12 mouse cellular contexts compared by ENCODE assay signal in genomic region chr7:141612371-141612760, GRCm38 (mm10). TPM values are rescaled to one million over a fixed set of nuclear protein-coding genes. Genes with fewer than 3 reads are reported as not detected.
DNase-seq lines count a peak whose midpoint lies in the region; ATAC-seq and TF ChIP-seq lines count a peak whose summit lies in the region.
"Had no signal": no experiment of that assay in that cellular context is flagged by ENCODE, and none has a peak within 500 bp of the region (broad histone marks: within the 10 kb centered on the region; RNA-seq: fewer than 3 reads in every experiment).

No protein-coding gene starts in this region.

- no peak overlapping the region for H3K9ac ChIP-seq in kidney, embryonic 14.5 days (ENCODE audit: low read depth, low read length)
- H3K9ac ChIP-seq in midbrain, embryonic 14.5 days (replicated peaks; ENCODE audit: low read length) = no peak overlapping the region
- H3K9ac ChIP-seq: limb, embryonic 15.5 days had no signal

- peak; percentile 60 for DNase-seq in cerebellum, adult 11-12 months
- DNase-seq in cerebellum, postnatal 4 days (ENCODE audit: low spot score in 2 of 2) = no peak
- DNase-seq in kidney, adult 2 months = no peak
- no peak for DNase-seq in testis, postnatal 14 days (ENCODE audit: low spot score)
- no peak for DNase-seq in spleen, postnatal 14 days (ENCODE audit: low spot score in 2 of 2)
- no peak for DNase-seq in midbrain, embryonic 14.5 days
- DNase-seq: embryo, embryonic 11 days; spleen, adult 18-20 months; thymus, postnatal 14 days had no signal

- H3K27me3 ChIP-seq in kidney, adult 2 months (replicated peaks; ENCODE audit: control insufficient read depth, insufficient read depth, low read length) = no peaks in the 10 kb centered on the region
- no peaks in the 10 kb centered on the region for H3K27me3 ChIP-seq in kidney, embryonic 14.5 days (ENCODE audit: control insufficient read depth, insufficient read depth, low read length)
- H3K27me3 ChIP-seq in testis, adult 2 months (ENCODE audit: control insufficient read depth, insufficient read depth, low read length) = no peaks in the 10 kb centered on the region
- no peaks in the 10 kb centered on the region for H3K27me3 ChIP-seq in midbrain, embryonic 14.5 days (ENCODE audit: control insufficient read depth, insufficient read depth, low read length)
- H3K27me3 ChIP-seq: limb, embryonic 15.5 days had no signal

- peaks cover 44% of the 10 kb centered on the region for H3K4me1 ChIP-seq in kidney, adult 2 months (ENCODE audit: control insufficient read depth, insufficient read depth, low read length)
- H3K4me1 ChIP-seq in kidney, embryonic 14.5 days (ENCODE audit: control insufficient read depth, insufficient read depth, low read length) = peaks cover 7% of the 10 kb centered on the region; the same call in 1 of the 2 replicates
- H3K4me1 ChIP-seq in testis, adult 2 months (ENCODE audit: control insufficient read depth, insufficient read depth, low read length) = peaks cover 5% of the 10 kb centered on the region; the same call in 1 of the 2 replicates
- no peaks in the 10 kb centered on the region for H3K4me1 ChIP-seq in midbrain, embryonic 14.5 days (ENCODE audit: control insufficient read depth, insufficient read depth, low read length)

- WGBS in kidney, adult 2 months = 63% methylated on average over 18 of the region's 18 CpGs
- WGBS in kidney, embryonic 14.5 days = 76% methylated on average over 18 of the region's 18 CpGs
- 94% methylated on average over 18 of the region's 18 CpGs for WGBS in midbrain, embryonic 14.5 days

- ATAC-seq in kidney, embryonic 14.5 days (ENCODE audit: low FRiP score, low TSS enrichment) = no peak
- ATAC-seq in midbrain, embryonic 14.5 days (ENCODE audit: low FRiP score, low TSS enrichment) = no peak

- no peak for TF ChIP-seq POLR2A in kidney, adult 2 months (IDR thresholded peaks at IDR 0.05; ENCODE audit: low read depth, low read length)
- no peak for TF ChIP-seq POLR2A in testis, adult 2 months (IDR thresholded peaks at IDR 0.05; ENCODE audit: control insufficient read depth, low read depth, low read length)

- H3K27ac ChIP-seq in kidney, adult 2 months (ENCODE audit: insufficient read depth, low read depth, low read length) = peak overlapping the region; percentile 6; the same call in 1 of the 2 replicates
- no peak overlapping the region for H3K27ac ChIP-seq in kidney, embryonic 14.5 days (ENCODE audit: low read depth, low read length)
- H3K27ac ChIP-seq in testis, adult 2 months (ENCODE audit: control insufficient read depth, insufficient read depth, low read depth, low read length) = no peak overlapping the region
- no peak overlapping the region for H3K27ac ChIP-seq in midbrain, embryonic 14.5 days (replicated peaks; ENCODE audit: low read depth, low read length)
- H3K27ac ChIP-seq: limb, embryonic 15.5 days had no signal

- H3K36me3 ChIP-seq in kidney, adult 2 months (ENCODE audit: control insufficient read depth, insufficient read depth, low read length) = no peaks in the 10 kb centered on the region; the same call in 1 of the 2 replicates
- peaks cover 77% of the 10 kb centered on the region for H3K36me3 ChIP-seq in kidney, embryonic 14.5 days (ENCODE audit: control insufficient read depth, insufficient read depth, low read length)
- peaks cover 4% of the 10 kb centered on the region; the same call in 1 of the 2 replicates for H3K36me3 ChIP-seq in testis, adult 2 months (ENCODE audit: control insufficient read depth, insufficient read depth, low read length)
- peaks cover 83% of the 10 kb centered on the region for H3K36me3 ChIP-seq in midbrain, embryonic 14.5 days (ENCODE audit: control insufficient read depth, insufficient read depth, low read length)

- no peak for TF ChIP-seq CTCF in kidney, adult 2 months (conservative IDR thresholded peaks at IDR 0.05; ENCODE audit: insufficient read depth, insufficient read length, low read depth, low read length)
- no peak for TF ChIP-seq CTCF in testis, adult 2 months (IDR thresholded peaks at IDR 0.05; ENCODE audit: control insufficient read depth, insufficient read depth, insufficient replicate concordance, low read depth, low read length)

- H3K4me3 ChIP-seq in kidney, adult 2 months (ENCODE audit: insufficient read depth, low read depth, low read length) = no peak overlapping the region
- H3K4me3 ChIP-seq in kidney, embryonic 14.5 days (ENCODE audit: low read length) = no peak overlapping the region
- peak overlapping the region; percentile 78 for H3K4me3 ChIP-seq in testis, adult 2 months (ENCODE audit: control insufficient read depth, low read depth, low read length)
- no peak overlapping the region for H3K4me3 ChIP-seq in midbrain, embryonic 14.5 days (replicated peaks; ENCODE audit: low read depth, low read length)
- H3K4me3 ChIP-seq: limb, embryonic 15.5 days had no signal

- H3K9me3 ChIP-seq in kidney, embryonic 14.5 days (ENCODE audit: control insufficient read depth, low read length) = no peaks in the 10 kb centered on the region
- H3K9me3 ChIP-seq in midbrain, embryonic 14.5 days (ENCODE audit: control insufficient read depth, low read length) = no peaks in the 10 kb centered on the region
- H3K9me3 ChIP-seq: limb, embryonic 15.5 days had no signal

- no peak overlapping the region for H3K4me2 ChIP-seq in kidney, embryonic 14.5 days (replicated peaks; ENCODE audit: low read depth, low read length)
- no peak overlapping the region for H3K4me2 ChIP-seq in midbrain, embryonic 14.5 days (ENCODE audit: low read length)
- H3K4me2 ChIP-seq: limb, embryonic 15.5 days had no signal

RNA-seq across cellular contexts. Expression of gene Muc6, which starts 42.8 kb away (rescaled TPM):
- polyA plus RNA-seq in kidney, adult 2 months (2012; rRNA removed) = 0.01 and 0.02 TPM in 2 replicates
- 0.09 and 0.31 TPM in 2 replicates for polyA plus RNA-seq in kidney, embryonic 14.5 days (2014; fragmentation: Nextera tagmentation; extraction: Ambion mirVana)
- polyA plus RNA-seq in testis, adult 2 months (2012; rRNA removed) = 1.6 and 1.8 TPM in 2 replicates
- polyA plus RNA-seq in midbrain, embryonic 14.5 days (2014; fragmentation: Nextera tagmentation; extraction: Ambion mirVana) = 0.15 and 0.29 TPM in 2 replicates

RNA-seq across cellular contexts. Expression of gene Ap2a2, which starts 50.4 kb away (rescaled TPM):
- polyA plus RNA-seq in kidney, adult 2 months (2012; rRNA removed) = 94.8 and 95.4 TPM in 2 replicates
- polyA plus RNA-seq in kidney, embryonic 14.5 days (2014; fragmentation: Nextera tagmentation; extraction: Ambion mirVana) = 47.0 and 76.3 TPM in 2 replicates
- 25.4 and 26.8 TPM in 2 replicates for polyA plus RNA-seq in testis, adult 2 months (2012; rRNA removed)
- 95.4 and 103 TPM in 2 replicates for polyA plus RNA-seq in midbrain, embryonic 14.5 days (2014; fragmentation: Nextera tagmentation; extraction: Ambion mirVana)
